Mouse (Mus musculus): Measurements from ENCODE around the gene Hnrnpul2. TPM values are rescaled to one million over a fixed set of nuclear protein-coding genes. Genes with fewer than 3 reads are reported as not detected.

The Hnrnpul2 gene
- polyA plus RNA-seq, 1 experiment from 2014 or later: 3.3 TPM

GRCm38 (mm10) chr19:8788521-8788920, 31.3 kb upstream of the Hnrnpul2 start:
- Histone ChIP-seq H3K4me3 (ENCODE audit: low read length) (no peak overlapping the region), H3K27me3 (ENCODE audit: control insufficient read depth, insufficient read depth, low read length) (no peaks in the 10 kb centered on the region), H3K27ac (ENCODE audit: low read length) (no peak overlapping the region), H3K9ac (ENCODE audit: low read length) (no peak overlapping the region), H3K4me1 (ENCODE audit: control insufficient read depth, insufficient read depth, low read length) (peaks cover 4% of the 10 kb centered on the region), H3K9me3 (replicated peaks; ENCODE audit: control insufficient read depth, low read length) (0 out of 2 replicates have a peak, but pooled peaks cover 2% of the 10 kb centered on the region), H3K4me2 (ENCODE audit: low read depth, low read length) (no peak overlapping the region), H3K36me3 (ENCODE audit: control insufficient read depth, insufficient read depth) (peaks cover 15% of the 10 kb centered on the region)
- ATAC-seq (replicated peaks; ENCODE audit: extremely low read depth, insufficient read depth, low FRiP score): no peak
- WGBS: 38% methylated on average over 3 of the region's 3 CpGs

- Histone ChIP-seq H3K27me3 (ENCODE audit: control insufficient read depth, insufficient read depth, low read length) (no peaks in the 10 kb centered on the region), H3K9ac (ENCODE audit: low read length) (no peak overlapping the region), H3K4me1 (ENCODE audit: control insufficient read depth, insufficient read depth, low read length) (peaks cover 4% of the 10 kb centered on the region), H3K27ac (ENCODE audit: low read length) (no peak overlapping the region), H3K9me3 (replicated peaks; ENCODE audit: control insufficient read depth, low read length) (0 out of 2 replicates have a peak, but pooled peaks cover 2% of the 10 kb centered on the region), H3K36me3 (ENCODE audit: control insufficient read depth, insufficient read depth) (peaks cover 19% of the 10 kb centered on the region), H3K4me3 (ENCODE audit: low read length) (no peak overlapping the region), H3K4me2 (ENCODE audit: low read depth, low read length) (no peak overlapping the region)
- WGBS: 53% methylated on average over 1 of the region's 1 CpGs
- ATAC-seq (replicated peaks; ENCODE audit: extremely low read depth, insufficient read depth, low FRiP score): no peak
Measured at GRCm38 (mm10) chr19:8789171-8789570, 30.6 kb upstream of the Hnrnpul2 start.

- H3K9me3 ChIP-seq (replicated peaks; ENCODE audit: control insufficient read depth, low read length): 0 out of 2 replicates have a peak, but pooled peaks cover 2% of the 10 kb centered on the region
- no peak overlapping the region for H3K4me2 ChIP-seq (ENCODE audit: low read depth, low read length)
- peaks cover 27% of the 10 kb centered on the region for H3K36me3 ChIP-seq (ENCODE audit: control insufficient read depth, insufficient read depth)
- no peak overlapping the region for H3K27ac ChIP-seq (ENCODE audit: low read length)
- 77% methylated on average over 7 of the region's 7 CpGs for WGBS
- peaks cover 4% of the 10 kb centered on the region for H3K4me1 ChIP-seq (ENCODE audit: control insufficient read depth, insufficient read depth, low read length)
- no peaks in the 10 kb centered on the region for H3K27me3 ChIP-seq (ENCODE audit: control insufficient read depth, insufficient read depth, low read length)
- ATAC-seq (replicated peaks; ENCODE audit: extremely low read depth, insufficient read depth, low FRiP score): no peak
- H3K4me3 ChIP-seq (ENCODE audit: low read length): no peak overlapping the region
- H3K9ac ChIP-seq (ENCODE audit: low read length): no peak overlapping the region
Measured at GRCm38 (mm10) chr19:8790171-8790570, 29.6 kb upstream of the Hnrnpul2 start.

DNA sequence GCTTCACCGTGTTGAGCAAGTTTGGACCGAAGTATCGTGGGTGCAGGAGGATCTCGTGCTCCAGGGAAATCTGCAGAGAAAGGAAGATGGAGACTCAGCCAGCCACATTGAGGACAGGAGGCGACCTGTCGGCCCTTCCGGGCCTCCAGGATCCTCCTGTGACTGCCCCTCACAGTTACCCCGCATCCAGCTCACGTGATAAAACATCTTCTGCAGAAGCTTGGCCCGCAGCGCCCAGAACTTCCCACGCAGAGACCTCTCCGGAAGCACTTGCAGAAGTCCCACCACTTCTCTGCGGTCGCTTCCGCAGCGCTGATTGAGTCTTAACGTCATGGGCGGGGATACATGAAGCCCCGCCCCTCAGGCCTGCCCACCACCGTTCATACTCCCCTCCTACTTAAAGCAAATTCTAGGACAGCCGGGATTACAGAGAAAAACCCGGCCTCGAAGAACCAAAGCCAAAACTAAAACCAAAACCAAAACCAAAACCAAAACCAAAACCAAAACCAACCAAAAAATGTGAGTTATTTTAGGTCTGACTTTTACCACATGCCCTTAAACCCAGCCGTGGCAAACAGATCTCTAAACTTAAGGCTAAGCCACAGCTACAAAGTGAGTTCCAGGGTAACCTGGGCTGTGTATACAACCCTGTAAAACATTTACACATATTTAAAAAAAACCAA, 21.4 kb upstream of the Hnrnpul2 start, which contains the start of gene Polr2g:
TSS of gene Polr2g (minus strand) at position 314 of the 683 bp plus-strand sequence.
- peak within 1 kb of the TSS; percentile 85 for H3K9ac ChIP-seq (ENCODE audit: low read length)
- peak within 1 kb of the TSS; percentile 92 for H3K4me3 ChIP-seq (ENCODE audit: low read length)
- H3K4me1 ChIP-seq (ENCODE audit: control insufficient read depth, insufficient read depth, low read length): peaks cover 24% of the 10 kb centered on the region
- H3K4me2 ChIP-seq (ENCODE audit: low read depth, low read length): peak within 1 kb of the TSS; percentile 80
- peak within 1 kb of the TSS; percentile 82 for H3K27ac ChIP-seq (ENCODE audit: low read length)
- H3K9me3 ChIP-seq (replicated peaks; ENCODE audit: control insufficient read depth, low read length): no peaks in the 10 kb centered on the region
- peaks cover 16% of the 10 kb centered on the region for H3K36me3 ChIP-seq (ENCODE audit: control insufficient read depth, insufficient read depth)
- 1% methylated on average over 25 of the region's 25 CpGs for WGBS
- H3K27me3 ChIP-seq (ENCODE audit: control insufficient read depth, insufficient read depth, low read length): no peaks in the 10 kb centered on the region
- ATAC-seq (replicated peaks; ENCODE audit: extremely low read depth, insufficient read depth, low FRiP score): peak; percentile 74

- H3K27ac ChIP-seq (ENCODE audit: low read length): no peak overlapping the region
- peaks cover 11% of the 10 kb centered on the region for H3K36me3 ChIP-seq (ENCODE audit: control insufficient read depth, insufficient read depth)
- peaks cover 24% of the 10 kb centered on the region for H3K4me1 ChIP-seq (ENCODE audit: control insufficient read depth, insufficient read depth, low read length)
- H3K9me3 ChIP-seq (replicated peaks; ENCODE audit: control insufficient read depth, low read length): no peaks in the 10 kb centered on the region
- H3K4me2 ChIP-seq (ENCODE audit: low read depth, low read length): peak overlapping the region; percentile 80
- H3K4me3 ChIP-seq (ENCODE audit: low read length): peak overlapping the region; percentile 92
- no peaks in the 10 kb centered on the region for H3K27me3 ChIP-seq (ENCODE audit: control insufficient read depth, insufficient read depth, low read length)
- H3K9ac ChIP-seq (ENCODE audit: low read length): no peak overlapping the region; the same call in none of the 2 replicates
- no peak for ATAC-seq (replicated peaks; ENCODE audit: extremely low read depth, insufficient read depth, low FRiP score)
Measured at GRCm38 (mm10) chr19:8798947-8799315, 20.9 kb upstream of the Hnrnpul2 start.

DNA sequence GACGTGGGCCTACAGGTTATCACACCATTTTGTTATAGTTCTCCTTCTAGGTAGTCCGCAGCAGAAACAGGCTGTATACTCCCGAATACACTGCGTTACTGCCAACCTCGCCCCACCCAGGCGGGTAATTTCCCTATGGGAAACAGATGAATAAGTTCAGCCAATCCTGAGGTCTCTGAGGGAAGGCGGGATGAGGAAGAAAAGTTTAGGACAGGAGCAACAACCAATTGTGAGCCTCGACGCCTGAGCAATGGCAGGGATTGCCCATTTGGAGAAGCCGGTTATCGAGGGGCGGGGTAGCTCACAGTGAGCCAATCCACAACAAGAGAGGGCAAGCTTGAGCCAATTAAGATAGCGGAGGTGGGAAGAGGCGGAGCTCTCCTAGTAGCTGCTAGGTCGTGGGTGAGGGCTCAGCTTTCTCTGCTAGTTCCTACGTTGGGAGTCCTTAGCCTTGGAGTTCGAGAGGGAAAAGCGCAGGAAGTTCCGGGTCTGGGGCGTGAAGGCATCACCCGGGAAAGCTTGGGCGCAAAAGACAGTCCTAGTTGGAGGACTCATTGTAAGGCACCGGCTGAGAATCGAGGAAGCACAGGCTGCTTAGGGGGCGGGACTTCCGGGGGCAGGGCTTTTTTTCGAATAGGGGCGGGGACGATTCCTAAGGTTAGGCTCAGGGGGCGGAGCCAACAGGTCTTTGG, 17.5 kb upstream of the Hnrnpul2 start, which contains the start of gene Zbtb3:
TSS of gene Zbtb3 (plus strand) at position 426 of the 692 bp plus-strand sequence.
- no peaks in the 10 kb centered on the region for H3K27me3 ChIP-seq (ENCODE audit: control insufficient read depth, insufficient read depth, low read length)
- peak within 1 kb of the TSS; percentile 70 for H3K9ac ChIP-seq (ENCODE audit: low read length)
- peaks cover 18% of the 10 kb centered on the region for H3K4me1 ChIP-seq (ENCODE audit: control insufficient read depth, insufficient read depth, low read length)
- peak within 1 kb of the TSS; percentile 87 for H3K27ac ChIP-seq (ENCODE audit: low read length)
- H3K36me3 ChIP-seq (ENCODE audit: control insufficient read depth, insufficient read depth): 0 out of 2 replicates have a peak, but pooled peaks cover 3% of the 10 kb centered on the region
- H3K4me2 ChIP-seq (ENCODE audit: low read depth, low read length): peak within 1 kb of the TSS; percentile 79
- ATAC-seq (replicated peaks; ENCODE audit: extremely low read depth, insufficient read depth, low FRiP score): peak; percentile 97
- under 1% methylated on average over 30 of the region's 30 CpGs for WGBS
- no peaks in the 10 kb centered on the region for H3K9me3 ChIP-seq (replicated peaks; ENCODE audit: control insufficient read depth, low read length)
- peak within 1 kb of the TSS; percentile 89 for H3K4me3 ChIP-seq (ENCODE audit: low read length)

GRCm38 (mm10) chr19:8803204-8803780, 16.5 kb upstream of the Hnrnpul2 start:
- H3K9ac ChIP-seq (ENCODE audit: low read length): no peak overlapping the region

GRCm38 (mm10) chr19:8803879-8804660, 15.7 kb upstream of the Hnrnpul2 start:
- no peak overlapping the region for H3K4me3 ChIP-seq (ENCODE audit: low read length)
- no peak for ATAC-seq (replicated peaks; ENCODE audit: extremely low read depth, insufficient read depth, low FRiP score)
- H3K4me2 ChIP-seq (ENCODE audit: low read depth, low read length): no peak overlapping the region
- H3K9me3 ChIP-seq (replicated peaks; ENCODE audit: control insufficient read depth, low read length): no peaks in the 10 kb centered on the region
- 0 out of 2 replicates have a peak, but pooled peaks cover 5% of the 10 kb centered on the region for H3K36me3 ChIP-seq (ENCODE audit: control insufficient read depth, insufficient read depth)
- WGBS: 92% methylated on average over 11 of the region's 11 CpGs
- H3K27me3 ChIP-seq (ENCODE audit: control insufficient read depth, insufficient read depth, low read length): no peaks in the 10 kb centered on the region
- no peak overlapping the region for H3K27ac ChIP-seq (ENCODE audit: low read length)
- peaks cover 8% of the 10 kb centered on the region for H3K4me1 ChIP-seq (ENCODE audit: control insufficient read depth, insufficient read depth, low read length)
- H3K9ac ChIP-seq (ENCODE audit: low read length): no peak overlapping the region

More at GRCm38 (mm10) chr19:8803204-8803780, 16.5 kb upstream of the Hnrnpul2 start:
- H3K27me3 ChIP-seq (ENCODE audit: control insufficient read depth, insufficient read depth, low read length): no peaks in the 10 kb centered on the region
- peaks cover 13% of the 10 kb centered on the region for H3K4me1 ChIP-seq (ENCODE audit: control insufficient read depth, insufficient read depth, low read length)
- no peak overlapping the region for H3K4me3 ChIP-seq (ENCODE audit: low read length)
- peak overlapping the region; percentile 79 for H3K4me2 ChIP-seq (ENCODE audit: low read depth, low read length)
- no peak for ATAC-seq (replicated peaks; ENCODE audit: extremely low read depth, insufficient read depth, low FRiP score)
- no peaks in the 10 kb centered on the region for H3K9me3 ChIP-seq (replicated peaks; ENCODE audit: control insufficient read depth, low read length)
- H3K27ac ChIP-seq (ENCODE audit: low read length): no peak overlapping the region; the same call in 1 of the 2 replicates
- 0 out of 2 replicates have a peak, but pooled peaks cover 5% of the 10 kb centered on the region for H3K36me3 ChIP-seq (ENCODE audit: control insufficient read depth, insufficient read depth)
- WGBS: 89% methylated on average over 9 of the region's 9 CpGs
